Mouse (Mus musculus) embryonic facial prominence, embryonic 15.5 days (tissue): ENCODE data around the gene Srd5a1. TPM values are rescaled to one million over a fixed set of nuclear protein-coding genes. Genes with fewer than 3 reads are reported as not detected.
"Not testable (repeated sequence)": the region's sequence is repeated elsewhere in the genome, so short reads cannot be mapped to it uniquely, and the experiment has no call there.

Source experiments
- ATAC-seq: fragments of 200-750 bp; cut with Nextera tagmentation; 2 replicates; pipeline ENCODE4 v1.8.0; 2017; ENCODE audit warnings: low read depth, moderate TSS enrichment; ENCODE audit not compliant: insufficient number of reproducible peaks, low FRiP score, low TSS enrichment
- H3K27ac ChIP-seq: fragments of 300-500 bp; sonication (generic); replicated peaks from 2 replicates; pipeline ENCODE4 v1.5.1; 2015; ENCODE audit warnings: mild to moderate bottlenecking, inconsistent platforms
- H3K27me3 ChIP-seq: fragments of 300-500 bp; sonication (generic); 2 replicates; pipeline ENCODE4 v1.6.1; 2015; ENCODE audit warnings: inconsistent platforms
- H3K36me3 ChIP-seq: fragments of 300-500 bp; sonication (generic); 2 replicates; pipeline ENCODE4 v1.6.1; 2015; ENCODE audit warnings: mild to moderate bottlenecking, inconsistent platforms
- H3K4me1 ChIP-seq: fragments of 300-500 bp; sonication (generic); 2 replicates; pipeline ENCODE4 v1.6.1; 2015; ENCODE audit warnings: inconsistent platforms
- H3K4me2 ChIP-seq: fragments of 300-500 bp; sonication (generic); replicated peaks from 2 replicates; pipeline ENCODE4 v1.6.1; 2015; ENCODE audit warnings: mild to moderate bottlenecking, inconsistent platforms
- H3K4me3 ChIP-seq: fragments of 300-500 bp; sonication (generic); replicated peaks from 2 replicates; pipeline ENCODE4 v1.5.1; 2015; ENCODE audit warnings: mild to moderate bottlenecking, inconsistent platforms
- H3K9ac ChIP-seq: fragments of 300-500 bp; sonication (generic); 2 replicates; pipeline ENCODE4 v1.6.1; 2015; ENCODE audit warnings: inconsistent platforms
- H3K9me3 ChIP-seq: fragments of 300-500 bp; sonication (generic); replicated peaks from 2 replicates; pipeline ENCODE4 v1.6.1; 2016; ENCODE audit warnings: inconsistent platforms
- WGBS: fragments of 180-500 bp; shearing (Covaris S2); methylation state at CpG from one replicate; pipeline ENCODE4 v1.1.7; 2015; 5-methylcytosine and 5-hydroxymethylcytosine counted together
- polyA plus RNA-seq: library from polyadenylated mRNA; unstranded; fragments of >200 nt; fragmentation: Nextera tagmentation; extraction: Ambion mirVana; gene quantifications from 2 replicates; pipeline ENCODE4 v1.2.1, GENCODE M21; 2015

The Srd5a1 gene
- polyA plus RNA-seq, 1 experiment from 2014 or later, result 35.1 TPM

- Histone ChIP-seq H3K4me1 (no peaks in the 10 kb centered on the region), H3K36me3 (peaks cover 86% of the 10 kb centered on the region), H3K9ac (no peak overlapping the region), H3K4me2 (no peak overlapping the region), H3K9me3 (no peaks in the 10 kb centered on the region), H3K4me3 (no peak overlapping the region), H3K27ac (no peak overlapping the region), H3K27me3 (no peaks in the 10 kb centered on the region)
- no peak for ATAC-seq
- 70% methylated on average over 5 of the region's 5 CpGs for WGBS
These were observed 12.6 kb upstream of the Srd5a1 start for GRCm38 (mm10) chr13:69623843-69624242.

GRCm38 (mm10) chr13:69616716-69617115, 5.5 kb upstream of the Srd5a1 start:
- peaks cover 66% of the 10 kb centered on the region for H3K36me3 ChIP-seq
- no peak overlapping the region for H3K9ac ChIP-seq
- ATAC-seq, result no peak
- no peaks in the 10 kb centered on the region for H3K9me3 ChIP-seq
- no peaks in the 10 kb centered on the region for H3K27me3 ChIP-seq
- H3K27ac ChIP-seq, result no peak overlapping the region
- WGBS, result 91% methylated on average over 6 of the region's 6 CpGs
- no peak overlapping the region for H3K4me3 ChIP-seq
- H3K4me1 ChIP-seq, result peaks cover 7% of the 10 kb centered on the region
- H3K4me2 ChIP-seq, result no peak overlapping the region

GRCm38 (mm10) chr13:69612175-69612544, 918 bp upstream of the Srd5a1 start:
- H3K4me1 ChIP-seq, result peaks cover 10% of the 10 kb centered on the region
- no peak for ATAC-seq
- peak overlapping the region; percentile 98 for H3K4me2 ChIP-seq
- H3K36me3 ChIP-seq, result peaks cover 29% of the 10 kb centered on the region
- 0% methylated on average over 24 of the region's 24 CpGs for WGBS
- no peaks in the 10 kb centered on the region for H3K27me3 ChIP-seq
- peak overlapping the region; percentile 66; the same call in 1 of the 2 replicates for H3K27ac ChIP-seq
- H3K9ac ChIP-seq, result peak overlapping the region; percentile 90
- peak overlapping the region; percentile 99 for H3K4me3 ChIP-seq
- no peaks in the 10 kb centered on the region for H3K9me3 ChIP-seq

GRCm38 (mm10) chr13:69610751-69611397, 368 bp downstream of the Srd5a1 start:
- Histone ChIP-seq H3K9ac (peak overlapping the region; percentile 53), H3K4me3 (peak overlapping the region; percentile 99), H3K36me3 (peaks cover 16% of the 10 kb centered on the region), H3K27ac (peak overlapping the region; percentile 35; the same call in 1 of the 2 replicates), H3K4me1 (peaks cover 10% of the 10 kb centered on the region), H3K4me2 (peak overlapping the region; percentile 98), H3K9me3 (no peaks in the 10 kb centered on the region), H3K27me3 (no peaks in the 10 kb centered on the region)
- 0 out of 2 replicates have a peak, but pooled peaks have one; percentile 0 for ATAC-seq
- under 1% methylated on average over 40 of the region's 40 CpGs for WGBS

GRCm38 (mm10) chr13:69608734-69609133, 2.5 kb downstream of the Srd5a1 start:
- Histone ChIP-seq H3K9ac (no peak overlapping the region), H3K36me3 (no peaks in the 10 kb centered on the region), H3K4me3 (no peak overlapping the region), H3K27ac (no peak overlapping the region), H3K4me2 (no peak overlapping the region), H3K4me1 (peaks cover 10% of the 10 kb centered on the region), H3K9me3 (no peaks in the 10 kb centered on the region), H3K27me3 (no peaks in the 10 kb centered on the region)
- no peak for ATAC-seq
- WGBS, result 76% methylated on average over 8 of the region's 8 CpGs

- no peak; the same call in 1 of the 2 replicates for ATAC-seq
- Histone ChIP-seq H3K4me2 (no peak overlapping the region), H3K36me3 (no peaks in the 10 kb centered on the region), H3K27me3 (no peaks in the 10 kb centered on the region), H3K27ac (no peak overlapping the region), H3K9me3 (no peaks in the 10 kb centered on the region), H3K9ac (no peak overlapping the region), H3K4me1 (no peaks in the 10 kb centered on the region), H3K4me3 (no peak overlapping the region)
- 68% methylated on average over 1 of the region's 1 CpGs for WGBS
These were observed 6.6 kb downstream of the Srd5a1 start for GRCm38 (mm10) chr13:69604670-69605069.

GRCm38 (mm10) chr13:69601321-69601720, 9.9 kb downstream of the Srd5a1 start:
- no peaks in the 10 kb centered on the region for H3K4me1 ChIP-seq
- H3K27me3 ChIP-seq, result no peaks in the 10 kb centered on the region
- no peaks in the 10 kb centered on the region for H3K36me3 ChIP-seq
- no peak for ATAC-seq
- H3K9ac ChIP-seq, result no peak overlapping the region
- no peaks in the 10 kb centered on the region for H3K9me3 ChIP-seq
- no peak overlapping the region for H3K4me3 ChIP-seq
- WGBS, result 79% methylated on average over 5 of the region's 5 CpGs
- H3K27ac ChIP-seq, result no peak overlapping the region
- no peak overlapping the region for H3K4me2 ChIP-seq

GRCm38 (mm10) chr13:69600863-69601262, 10.4 kb downstream of the Srd5a1 start:
- WGBS, result 87% methylated on average over 5 of the region's 5 CpGs
- H3K9ac ChIP-seq, ATAC-seq: not testable (repeated sequence)

GRCm38 (mm10) chr13:69598867-69599266, 12.4 kb downstream of the Srd5a1 start:
- 83% methylated on average over 10 of the region's 10 CpGs for WGBS
- no peaks in the 10 kb centered on the region for H3K4me1 ChIP-seq

More at GRCm38 (mm10) chr13:69600863-69601262, 10.4 kb downstream of the Srd5a1 start:
- H3K4me1 ChIP-seq, H3K4me3 ChIP-seq, H3K27me3 ChIP-seq, H3K4me2 ChIP-seq, H3K9me3 ChIP-seq, H3K27ac ChIP-seq, H3K36me3 ChIP-seq: not testable (repeated sequence)

GRCm38 (mm10) chr13:69596515-69596914, 14.7 kb downstream of the Srd5a1 start:
- no peak overlapping the region for H3K4me2 ChIP-seq
- H3K27ac ChIP-seq, result no peak overlapping the region
- H3K4me1 ChIP-seq, result peaks cover 11% of the 10 kb centered on the region; the same call in 1 of the 2 replicates
- H3K36me3 ChIP-seq, result no peaks in the 10 kb centered on the region
- no peak for ATAC-seq
- H3K4me3 ChIP-seq, result no peak overlapping the region
- H3K9ac ChIP-seq, result no peak overlapping the region
- no peaks in the 10 kb centered on the region for H3K27me3 ChIP-seq
- 93% methylated on average over 2 of the region's 2 CpGs for WGBS
- no peaks in the 10 kb centered on the region for H3K9me3 ChIP-seq

More at GRCm38 (mm10) chr13:69598867-69599266, 12.4 kb downstream of the Srd5a1 start:
- ATAC-seq, result no peak
- Histone ChIP-seq H3K27ac (no peak overlapping the region), H3K4me3 (no peak overlapping the region), H3K27me3 (no peaks in the 10 kb centered on the region), H3K36me3 (no peaks in the 10 kb centered on the region), H3K9ac (no peak overlapping the region), H3K9me3 (no peaks in the 10 kb centered on the region), H3K4me2 (no peak overlapping the region)

GRCm38 (mm10) chr13:69595911-69596310, 15.3 kb downstream of the Srd5a1 start:
- Histone ChIP-seq H3K4me3 (no peak overlapping the region), H3K36me3 (no peaks in the 10 kb centered on the region), H3K4me2 (no peak overlapping the region), H3K27me3 (no peaks in the 10 kb centered on the region), H3K4me1 (peaks cover 11% of the 10 kb centered on the region; the same call in 1 of the 2 replicates), H3K9ac (no peak overlapping the region), H3K27ac (no peak overlapping the region), H3K9me3 (no peaks in the 10 kb centered on the region)
- 89% methylated on average over 6 of the region's 6 CpGs for WGBS
- no peak for ATAC-seq
